Mouse (Mus musculus) heart, adult 8-10 months (tissue): ENCODE results near the gene Glod4. TPM values are rescaled to one million over a fixed set of nuclear protein-coding genes. Genes with fewer than 3 reads are reported as not detected.
"Not testable (repeated sequence)": the region's sequence is repeated elsewhere in the genome, so short reads cannot be mapped to it uniquely, and the experiment has no call there.

Experiments used
- DNase-seq: peaks from one replicate; pipeline ENCODE4 v3.0.0; 2022; ENCODE audit warnings: low spot score
- total RNA-seq, 4 experiments: library from RNA; stranded (reverse); gene quantifications; 2 replicates each; pipeline ENCODE4 v1.2.4; 2022

Gene Glod4
- total RNA-seq, 4 experiments from 2014 or later = 38.8 to 46.4 (median 43.1) TPM

GRCm38 (mm10) chr11:76258511-76258910 lies 15.0 kb upstream of the Glod4 start:
- no peak for DNase-seq

GRCm38 (mm10) chr11:76257386-76257785 lies 13.9 kb upstream of the Glod4 start:
- no peak for DNase-seq

- DNase-seq = no peak
Measured at GRCm38 (mm10) chr11:76256129-76256528, 12.6 kb upstream of the Glod4 start.

- peak; percentile 39 for DNase-seq
Measured at GRCm38 (mm10) chr11:76255431-76256001, 12.0 kb upstream of the Glod4 start.

- no peak for DNase-seq
Measured at GRCm38 (mm10) chr11:76253918-76254264, 10.4 kb upstream of the Glod4 start.

GRCm38 (mm10) chr11:76253145-76253917 lies 9.8 kb upstream of the Glod4 start:
- peak; percentile 90 for DNase-seq

- DNase-seq = no peak
Measured at GRCm38 (mm10) chr11:76252036-76252435, 8.5 kb upstream of the Glod4 start.

GRCm38 (mm10) chr11:76247239-76247638 lies 3.7 kb upstream of the Glod4 start:
- DNase-seq = no peak

- DNase-seq = no peak
Measured at GRCm38 (mm10) chr11:76246439-76246838, 2.9 kb upstream of the Glod4 start.

- no peak for DNase-seq
Measured at GRCm38 (mm10) chr11:76243811-76244546, 454 bp upstream of the Glod4 start.

- no peak for DNase-seq
Measured at GRCm38 (mm10) chr11:76239750-76240149, 3.8 kb downstream of the Glod4 start.

GRCm38 (mm10) chr11:76236136-76236535 lies 7.4 kb downstream of the Glod4 start:
- DNase-seq = no peak

GRCm38 (mm10) chr11:76225051-76225450 lies 18.5 kb downstream of the Glod4 start:
- DNase-seq = no peak

GRCm38 (mm10) chr11:76224631-76225030 lies 18.9 kb downstream of the Glod4 start:
- DNase-seq = no peak

- peak; percentile 95 for DNase-seq
Measured at GRCm38 (mm10) chr11:76217390-76217800, 26.1 kb downstream of the Glod4 start, which contains the start of the genes Dbil5 and Gemin4. Gene Dbil5, plus strand, starts transcription at chr11:76217608. Gene Gemin4, minus strand, starts transcription at chr11:76217664.

GRCm38 (mm10) chr11:76216681-76217389 lies 26.7 kb downstream of the Glod4 start:
- DNase-seq = peak; percentile 46

GRCm38 (mm10) chr11:76216049-76216540 lies 27.4 kb downstream of the Glod4 start:
- DNase-seq = no peak

GRCm38 (mm10) chr11:76215011-76215410 lies 28.5 kb downstream of the Glod4 start:
- DNase-seq = no peak

- DNase-seq = no peak
Measured at GRCm38 (mm10) chr11:76213841-76214240, 29.7 kb downstream of the Glod4 start.

- not testable (repeated sequence) for DNase-seq
Measured at GRCm38 (mm10) chr11:76211595-76211994, 31.9 kb downstream of the Glod4 start.

GRCm38 (mm10) chr11:76210228-76210985 lies 33.1 kb downstream of the Glod4 start:
- no peak for DNase-seq
